Mouse (Mus musculus): ENCODE data around the gene Clic1.
"Not testable (repeated sequence)": the region's sequence is repeated elsewhere in the genome, so short reads cannot be mapped to it uniquely, and the experiment has no call there.

The Clic1 gene

GRCm38 (mm10) chr17:35049561-35050016, at the start of gene Clic1:
Gene Clic1 (plus strand): TSS chr17:35049966.
- peak; percentile 72 for DNase-seq (ENCODE audit: low read depth)

GRCm38 (mm10) chr17:35000717-35001451, 48.9 kb upstream of the Clic1 start, which contains the start of gene Vars:
Gene Vars (plus strand): TSS chr17:35000987.
- DNase-seq (ENCODE audit: low read depth): peak; percentile 93

- DNase-seq (ENCODE audit: low read depth): peak; percentile 76
Measured at GRCm38 (mm10) chr17:35001452-35002152, 48.2 kb upstream of the Clic1 start.

- peak; percentile 72 for DNase-seq (ENCODE audit: low read depth)
Measured at GRCm38 (mm10) chr17:35002153-35002865, 47.5 kb upstream of the Clic1 start.

- peak; percentile 41 for DNase-seq (ENCODE audit: low read depth)
Measured at GRCm38 (mm10) chr17:35003022-35003838, 46.5 kb upstream of the Clic1 start.

GRCm38 (mm10) chr17:35004075-35004717, 45.6 kb upstream of the Clic1 start:
- DNase-seq (ENCODE audit: low read depth): no peak

GRCm38 (mm10) chr17:35005158-35005557, 44.6 kb upstream of the Clic1 start:
- DNase-seq (ENCODE audit: low read depth): no peak

GRCm38 (mm10) chr17:35005902-35006301, 43.9 kb upstream of the Clic1 start:
- not testable (repeated sequence) for DNase-seq (ENCODE audit: low read depth)

- no peak for DNase-seq (ENCODE audit: low read depth)
Measured at GRCm38 (mm10) chr17:35007387-35007991, 42.3 kb upstream of the Clic1 start.

GRCm38 (mm10) chr17:35009586-35009985, 40.2 kb upstream of the Clic1 start:
- DNase-seq (ENCODE audit: low read depth): no peak

- DNase-seq (ENCODE audit: low read depth): no peak
Measured at GRCm38 (mm10) chr17:35011440-35011839, 38.3 kb upstream of the Clic1 start.

GRCm38 (mm10) chr17:35012430-35012829, 37.3 kb upstream of the Clic1 start:
- DNase-seq (ENCODE audit: low read depth): no peak

GRCm38 (mm10) chr17:35013221-35013620, 36.5 kb upstream of the Clic1 start:
- no peak for DNase-seq (ENCODE audit: low read depth)

- no peak for DNase-seq (ENCODE audit: low read depth)
Measured at GRCm38 (mm10) chr17:35015296-35015695, 34.5 kb upstream of the Clic1 start.

GRCm38 (mm10) chr17:35016376-35016775, 33.4 kb upstream of the Clic1 start, which contains the start of gene Vwa7:
Gene Vwa7 (plus strand): TSS chr17:35016579.
- no peak for DNase-seq (ENCODE audit: low read depth)

- peak; percentile 46 for DNase-seq (ENCODE audit: low read depth)
Measured at GRCm38 (mm10) chr17:35016791-35017705, 32.7 kb upstream of the Clic1 start.

- DNase-seq (ENCODE audit: low read depth): no peak
Measured at GRCm38 (mm10) chr17:35017706-35018030, 32.1 kb upstream of the Clic1 start.

GRCm38 (mm10) chr17:35018171-35018570, 31.6 kb upstream of the Clic1 start:
- no peak for DNase-seq (ENCODE audit: low read depth)

- DNase-seq (ENCODE audit: low read depth): no peak
Measured at GRCm38 (mm10) chr17:35019894-35020293, 29.9 kb upstream of the Clic1 start.

- DNase-seq (ENCODE audit: low read depth): no peak
Measured at GRCm38 (mm10) chr17:35020551-35020950, 29.2 kb upstream of the Clic1 start.

Data from induced T-regulatory cell, adult 2 months (primary cell).